Mouse (Mus musculus): Measurements from ENCODE around the gene C8b.

Gene C8b

GRCm38 (mm10) chr4:104810710-104811286 is 44.7 kb downstream of the C8b start:
- DNase-seq (ENCODE audit: low spot score), result no peak

DNA sequence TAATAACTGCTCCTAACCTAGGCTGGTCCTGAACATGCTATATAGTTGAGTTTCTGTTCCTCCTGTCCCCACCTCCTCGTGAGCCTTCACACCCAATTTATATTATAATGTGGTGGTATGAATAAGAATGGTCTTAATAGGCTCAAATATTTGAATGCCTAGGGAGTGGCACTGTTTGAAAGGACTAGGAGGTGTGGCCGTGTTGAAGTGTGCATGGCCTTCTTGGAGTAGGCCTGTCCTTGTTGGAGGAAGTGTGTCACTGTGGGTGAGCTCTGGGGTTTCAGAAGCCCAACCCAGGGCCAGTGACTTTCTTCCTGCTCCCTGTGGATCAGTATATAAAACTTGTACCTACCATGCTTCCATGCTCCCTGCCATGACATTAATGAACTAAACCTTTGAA is 47.5 kb downstream of the C8b start:
- DNase-seq (ENCODE audit: low spot score), result no peak

GRCm38 (mm10) chr4:104816519-104817232 is 50.6 kb downstream of the C8b start:
- no peak for DNase-seq (ENCODE audit: low spot score)

- no peak for DNase-seq (ENCODE audit: low spot score)
These were observed 51.4 kb downstream of the C8b start for GRCm38 (mm10) chr4:104817509-104817908.

DNA sequence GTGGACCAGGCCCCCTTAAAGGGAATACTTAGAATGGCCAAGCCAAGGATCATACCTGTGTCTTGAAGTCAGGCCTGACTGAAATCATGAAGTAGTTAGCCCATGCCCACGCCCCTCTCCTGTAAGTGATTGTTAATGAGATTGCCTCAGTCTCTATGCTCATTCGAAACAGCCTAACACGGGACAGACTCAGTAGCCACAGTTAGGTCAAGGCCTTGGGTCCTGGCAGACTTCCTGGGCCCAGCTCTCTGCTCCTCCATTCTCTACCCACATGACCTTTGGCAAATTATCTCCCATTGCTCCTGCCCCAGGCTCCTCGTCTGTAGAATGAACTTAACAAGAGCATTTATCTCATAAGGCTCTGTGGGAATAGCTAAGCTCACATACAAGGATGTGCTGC is 52.9 kb downstream of the C8b start:
- no peak for DNase-seq (ENCODE audit: low spot score)

GRCm38 (mm10) chr4:104819891-104820290 is 53.8 kb downstream of the C8b start:
- DNase-seq (ENCODE audit: low spot score), result no peak

DNA sequence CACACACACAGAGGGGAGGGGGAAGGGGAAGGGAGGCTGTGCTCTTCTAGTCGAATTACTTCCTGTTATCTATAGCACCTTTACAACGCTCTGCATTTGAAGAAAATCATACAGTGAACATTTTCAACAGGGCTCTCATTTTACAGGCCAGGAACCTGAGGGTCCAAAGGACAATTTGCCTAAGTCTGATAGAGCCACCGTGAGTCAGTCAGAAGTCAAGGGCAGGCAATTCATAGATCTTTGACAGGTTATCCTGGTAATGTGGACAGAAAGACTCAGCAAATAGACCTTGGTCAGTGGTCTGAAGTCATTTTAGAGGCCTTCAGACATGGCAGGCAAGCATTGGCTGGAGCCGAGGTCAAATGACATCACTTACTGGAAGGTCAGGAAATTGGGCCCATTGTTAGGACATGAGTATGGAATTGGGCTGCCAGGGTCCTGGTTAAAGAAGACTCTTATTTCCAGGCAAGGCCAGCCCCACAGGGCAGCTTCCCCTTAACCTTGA is 57.5 kb downstream of the C8b start:
- DNase-seq (ENCODE audit: low spot score), result no peak

DNA sequence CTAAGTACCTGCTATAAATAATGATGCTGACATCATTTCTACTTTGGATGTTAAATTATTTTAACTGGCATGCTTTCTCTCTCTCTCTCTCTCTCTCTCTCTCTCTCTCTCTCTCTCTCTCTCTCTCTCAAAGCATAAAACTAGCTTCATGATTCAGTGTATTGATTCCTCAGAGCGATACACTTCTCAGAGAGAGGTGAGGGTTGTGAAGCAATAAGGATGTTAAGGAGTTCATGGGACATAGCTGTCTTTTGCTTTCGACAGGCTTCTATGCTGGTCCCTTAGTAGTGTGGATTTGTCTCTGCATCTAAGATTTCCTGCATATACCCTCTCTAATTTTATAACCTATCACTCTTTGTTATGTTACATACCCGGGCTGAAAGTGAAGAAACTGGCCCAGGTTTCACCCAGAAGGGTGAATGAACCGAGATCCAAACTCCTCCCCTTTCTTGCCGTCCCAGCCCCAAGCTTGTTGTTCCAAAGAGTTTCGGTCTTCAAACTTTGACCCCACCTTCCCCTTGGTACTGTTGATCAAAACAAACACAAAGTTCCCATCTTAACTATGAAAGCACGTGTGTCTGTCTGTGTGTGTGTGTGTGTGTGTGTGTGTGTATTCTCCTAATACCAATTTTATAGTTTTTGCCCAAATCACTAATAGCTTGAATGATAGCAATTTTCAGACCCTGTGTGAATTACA is 58.4 kb downstream of the C8b start:
- DNase-seq (ENCODE audit: low spot score), result no peak

GRCm38 (mm10) chr4:104828939-104829338 is 62.8 kb downstream of the C8b start:
- DNase-seq (ENCODE audit: low spot score), result no peak

DNA sequence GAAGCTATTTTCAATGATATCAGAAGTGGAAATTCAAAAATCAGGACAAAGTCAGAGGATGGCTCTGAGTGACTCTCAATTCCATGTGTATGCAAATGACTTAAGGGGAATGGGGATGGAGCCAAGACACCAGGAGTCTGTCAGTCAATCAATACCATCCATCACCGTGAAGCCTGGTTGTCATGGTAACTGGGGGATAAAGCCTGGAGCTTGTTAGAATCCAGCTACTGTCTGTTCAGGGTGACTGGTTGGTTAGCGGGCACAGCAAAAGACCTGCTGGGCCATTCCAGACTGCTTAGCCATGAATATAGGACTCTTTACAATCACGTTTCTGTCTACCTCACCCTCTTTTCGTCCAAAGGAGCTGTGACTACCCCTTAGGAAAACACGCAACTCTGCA is 69.0 kb downstream of the C8b start:
- DNase-seq (ENCODE audit: low spot score), result no peak

GRCm38 (mm10) chr4:104838342-104838741 is 72.2 kb downstream of the C8b start:
- no peak for DNase-seq (ENCODE audit: low spot score)

DNA sequence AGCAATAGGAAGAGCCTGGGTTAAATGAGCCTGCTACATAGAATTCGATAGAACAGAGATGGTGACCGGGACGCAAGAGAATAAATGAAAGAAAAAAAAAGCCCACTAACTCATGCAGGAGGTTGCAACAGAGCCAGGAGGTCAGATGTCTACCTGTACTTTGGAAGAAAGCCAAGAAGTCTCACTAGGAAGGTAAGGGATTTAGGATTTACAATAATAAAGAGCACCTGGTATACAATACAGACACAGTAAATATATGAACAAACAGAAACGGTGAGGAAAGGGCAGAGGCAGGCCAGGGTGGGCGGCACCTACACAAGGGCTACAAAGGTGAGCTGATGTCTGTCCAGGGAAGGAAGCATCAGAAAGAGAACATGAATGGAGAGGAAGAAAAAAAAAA is 76.1 kb downstream of the C8b start:
- DNase-seq (ENCODE audit: low spot score), result no peak

DNA sequence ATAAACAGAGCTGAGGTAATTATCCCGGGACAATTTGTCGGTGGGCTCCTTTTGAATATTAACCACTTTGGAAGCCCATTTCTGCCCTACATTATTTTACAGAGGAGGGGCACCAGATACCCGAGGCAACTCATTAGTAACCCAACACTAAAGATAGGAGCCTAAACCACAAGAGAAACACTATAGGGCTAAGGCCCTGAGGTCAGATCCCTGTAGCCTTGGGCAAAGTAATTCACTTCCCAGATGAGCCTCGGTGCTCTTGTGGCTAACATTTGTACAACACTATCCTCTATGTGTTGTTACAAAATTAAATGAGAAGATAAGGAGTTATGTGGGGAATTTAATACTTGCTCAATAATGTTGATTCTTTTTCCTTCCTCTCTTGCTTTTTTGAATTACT is 77.4 kb downstream of the C8b start:
- no peak for DNase-seq (ENCODE audit: low spot score)
